11 mouse cellular contexts compared by ENCODE assay signal in genomic region chr6:50777827-50778226, GRCm38 (mm10).
DNase-seq lines count a peak whose midpoint lies in the region; ATAC-seq and TF ChIP-seq lines count a peak whose summit lies in the region.
"Had no signal": no experiment of that assay in that cellular context is flagged by ENCODE, and none has a peak within 500 bp of the region (broad histone marks: within the 10 kb centered on the region; RNA-seq: fewer than 3 reads in every experiment).

No protein-coding gene starts in this region.

- no peak for TF ChIP-seq CTCF in C2C12 (IDR thresholded peaks at IDR 0.05; ENCODE audit: control insufficient read depth, insufficient read depth, insufficient read length)
- no peak for TF ChIP-seq CTCF in brain, embryonic 14.5 days (IDR thresholded peaks at IDR 0.05; ENCODE audit: borderline replicate concordance, extremely low read depth, insufficient read depth, insufficient read length)

- no peaks in the 10 kb centered on the region for H3K9me3 ChIP-seq in forebrain, embryonic 16.5 days (ENCODE audit: control insufficient read depth, low read length)
- no peaks in the 10 kb centered on the region for H3K9me3 ChIP-seq in midbrain, embryonic 12.5 days
- H3K9me3 ChIP-seq: G1E had no signal

- H3ac ChIP-seq in C2C12 (ENCODE audit: control insufficient read depth, insufficient read length, low read depth), result no peak overlapping the region

- H3K36me3 ChIP-seq in C2C12 (ENCODE audit: control insufficient read depth, insufficient read depth), result no peaks in the 10 kb centered on the region
- no peaks in the 10 kb centered on the region for H3K36me3 ChIP-seq in forebrain, embryonic 16.5 days (ENCODE audit: control insufficient read depth, insufficient read depth)
- no peaks in the 10 kb centered on the region for H3K36me3 ChIP-seq in midbrain, embryonic 12.5 days
- H3K36me3 ChIP-seq: G1E had no signal

- peak; percentile 16; the same call in 1 of the 2 replicates for ATAC-seq in forebrain, embryonic 16.5 days
- ATAC-seq in midbrain, embryonic 12.5 days (ENCODE audit: low FRiP score, low read depth), result peak; percentile 17; the same call in 1 of the 2 replicates
- ATAC-seq: liver, postnatal 0 days had no signal

- H3K4me1 ChIP-seq in forebrain, embryonic 16.5 days (replicated peaks; ENCODE audit: control insufficient read depth, insufficient read depth, low read length), result peaks cover 32% of the 10 kb centered on the region
- peaks cover 37% of the 10 kb centered on the region for H3K4me1 ChIP-seq in midbrain, embryonic 12.5 days

- no peak overlapping the region for H3K4me3 ChIP-seq in C2C12 (ENCODE audit: insufficient read depth, poor library complexity, severe bottlenecking)
- H3K4me3 ChIP-seq in forebrain, embryonic 16.5 days (replicated peaks; ENCODE audit: low read length), result no peak overlapping the region
- H3K4me3 ChIP-seq in midbrain, embryonic 12.5 days, result no peak overlapping the region

- TF ChIP-seq POLR2A in brain, embryonic 14.5 days (IDR thresholded peaks at IDR 0.05; ENCODE audit: borderline replicate concordance, extremely low read depth, insufficient read depth, insufficient read length, poor library complexity, severe bottlenecking), result no peak

- peak overlapping the region; percentile 49; the same call in 1 of the 2 replicates for H3K4me2 ChIP-seq in forebrain, embryonic 16.5 days (ENCODE audit: low read length)
- peak overlapping the region; percentile 34 for H3K4me2 ChIP-seq in midbrain, embryonic 12.5 days (replicated peaks)

- no peaks in the 10 kb centered on the region for H3K79me2 ChIP-seq in C2C12 (ENCODE audit: control insufficient read depth, insufficient read depth)

- H3K27ac ChIP-seq in forebrain, embryonic 16.5 days (ENCODE audit: low read length), result peak overlapping the region; percentile 92
- H3K27ac ChIP-seq in midbrain, embryonic 12.5 days (replicated peaks), result peak overlapping the region; percentile 97

- peak; percentile 82 for DNase-seq in brain, embryonic 14.5 days (ENCODE audit: low read depth)
- no peak for DNase-seq in spleen, postnatal 36 days (ENCODE audit: low spot score in 2 of 2)
- no peak for DNase-seq in adipocyte (ENCODE audit: low spot score)
- no peak for DNase-seq in lung, postnatal 14 days
- no peak for DNase-seq in testis, postnatal 10 days (ENCODE audit: low spot score)
- DNase-seq: gastrocnemius, postnatal 25 days; liver, postnatal 0 days had no signal

- H3K79me3 ChIP-seq in C2C12 (ENCODE audit: low read depth), result no peaks in the 10 kb centered on the region

- H3K9ac ChIP-seq in forebrain, embryonic 16.5 days (replicated peaks; ENCODE audit: low read depth, low read length), result no peak overlapping the region
- H3K9ac ChIP-seq in midbrain, embryonic 12.5 days (replicated peaks), result no peak overlapping the region
- H3K9ac ChIP-seq: liver, postnatal 0 days had no signal

- WGBS in forebrain, embryonic 16.5 days, result 14% methylated on average over 4 of the region's 4 CpGs
- WGBS in midbrain, embryonic 12.5 days, result 36% methylated on average over 4 of the region's 4 CpGs

- no peaks in the 10 kb centered on the region for H3K27me3 ChIP-seq in C2C12 (ENCODE audit: control insufficient read depth, insufficient read depth, insufficient read length)
- H3K27me3 ChIP-seq in forebrain, embryonic 16.5 days (replicated peaks; ENCODE audit: control insufficient read depth, insufficient read depth, low read length), result no peaks in the 10 kb centered on the region
- no peaks in the 10 kb centered on the region for H3K27me3 ChIP-seq in midbrain, embryonic 12.5 days

TF ChIP-seq in C2C12, 6 proteins besides CTCF, POLR2A, EP300 and RAD21:
- TF ChIP-seq MAX (IDR thresholded peaks at IDR 0.05) (peak; percentile 26), MYOG (IDR thresholded peaks at IDR 0.05; ENCODE audit: control insufficient read depth, extremely low read depth, insufficient read length) (no peak), MYOD1 (IDR thresholded peaks at IDR 0.05; ENCODE audit: control insufficient read depth, insufficient read length, low read depth) (peak; percentile 84), FOSL1 (IDR thresholded peaks at IDR 0.05; ENCODE audit: insufficient read depth, low read length, poor library complexity, severe bottlenecking) (no peak)
TF ChIP-seq in C2C12: peak in this region for 2.
